Mouse (Mus musculus) ovary, postnatal 36 days (tissue): ENCODE measurements around the gene Tgfbr2.

Source experiments
- DNase-seq: peaks from one replicate; pipeline ENCODE4 v3.0.0; 2022; ENCODE audit warnings: low spot score, mixed read lengths

Gene Tgfbr2

GRCm38 (mm10) chr9:116174481-116175461 is at the start of gene Tgfbr2:
TSS of gene Tgfbr2 (minus strand) at chr9:116175360.
- peak; percentile 81 for DNase-seq

GRCm38 (mm10) chr9:116223368-116223767 is 48.2 kb upstream of the Tgfbr2 start:
- DNase-seq, result no peak

GRCm38 (mm10) chr9:116222643-116223042 is 47.5 kb upstream of the Tgfbr2 start:
- DNase-seq, result no peak

GRCm38 (mm10) chr9:116222000-116222399 is 46.8 kb upstream of the Tgfbr2 start:
- DNase-seq, result no peak

- DNase-seq, result no peak
Observed at GRCm38 (mm10) chr9:116221565-116221964, 46.4 kb upstream of the Tgfbr2 start.

GRCm38 (mm10) chr9:116220616-116221015 is 45.5 kb upstream of the Tgfbr2 start:
- DNase-seq, result no peak

- DNase-seq, result no peak
Observed at GRCm38 (mm10) chr9:116220159-116220515, 45.0 kb upstream of the Tgfbr2 start.

- DNase-seq, result no peak
Observed at GRCm38 (mm10) chr9:116219234-116220158, 44.3 kb upstream of the Tgfbr2 start.

GRCm38 (mm10) chr9:116218780-116219179 is 43.6 kb upstream of the Tgfbr2 start:
- no peak for DNase-seq

GRCm38 (mm10) chr9:116217099-116217498 is 41.9 kb upstream of the Tgfbr2 start:
- DNase-seq, result no peak

GRCm38 (mm10) chr9:116216677-116217076 is 41.5 kb upstream of the Tgfbr2 start:
- DNase-seq, result no peak

- no peak for DNase-seq
Observed at GRCm38 (mm10) chr9:116214296-116214695, 39.1 kb upstream of the Tgfbr2 start.

- DNase-seq, result no peak
Observed at GRCm38 (mm10) chr9:116212915-116213619, 37.9 kb upstream of the Tgfbr2 start.

GRCm38 (mm10) chr9:116212069-116212468 is 36.9 kb upstream of the Tgfbr2 start:
- DNase-seq, result no peak

GRCm38 (mm10) chr9:116208169-116208904 is 33.2 kb upstream of the Tgfbr2 start:
- DNase-seq, result no peak

GRCm38 (mm10) chr9:116206901-116207300 is 31.7 kb upstream of the Tgfbr2 start:
- DNase-seq, result no peak

- no peak for DNase-seq
Observed at GRCm38 (mm10) chr9:116203675-116204074, 28.5 kb upstream of the Tgfbr2 start.

- DNase-seq, result no peak
Observed at GRCm38 (mm10) chr9:116199127-116199526, 24.0 kb upstream of the Tgfbr2 start.

GRCm38 (mm10) chr9:116198488-116198887 is 23.3 kb upstream of the Tgfbr2 start:
- no peak for DNase-seq

GRCm38 (mm10) chr9:116197491-116198170 is 22.5 kb upstream of the Tgfbr2 start:
- no peak for DNase-seq
